Mouse (Mus musculus) stomach, postnatal 0 days (tissue): ENCODE results near the gene 9530077C05Rik.
"Not testable (repeated sequence)": the region's sequence is repeated elsewhere in the genome, so short reads cannot be mapped to it uniquely, and the experiment has no call there.

Experiments used
- CTCF ChIP-seq: IDR thresholded peaks from 2 replicates; pipeline ENCODE4 v1.5.1; 2016; ENCODE audit warnings: antibody characterized with exemption, low read depth, mild to moderate bottlenecking, moderate library complexity
- EP300 ChIP-seq: optimal IDR thresholded peaks from 2 replicates; pipeline ENCODE3; 2016; ENCODE audit warnings: antibody characterized with exemption

- not testable (repeated sequence) for TF ChIP-seq CTCF, EP300
Observed at GRCm38 (mm10) chr9:22403501-22403900, 7.8 kb upstream of the 9530077C05Rik start.
